Mouse (Mus musculus) brain, embryonic 14.5 days (tissue): ENCODE results near the gene Stk17b.

Experiments used
- CTCF ChIP-seq: fragments of 200-500 bp; IDR thresholded peaks from 2 replicates; pipeline ENCODE4 v1.5.1; 2012; ENCODE audit warnings: inconsistent platforms, mild to moderate bottlenecking, moderate library complexity, borderline replicate concordance; ENCODE audit not compliant: insufficient read depth, insufficient read length; ENCODE audit errors: extremely low read depth
- POLR2A ChIP-seq: fragments of 200-500 bp; IDR thresholded peaks from 2 replicates; pipeline ENCODE4 v1.6.1; 2012; ENCODE audit warnings: mild to moderate bottlenecking, inconsistent platforms, borderline replicate concordance; ENCODE audit not compliant: poor library complexity, insufficient read depth, insufficient read length, severe bottlenecking; ENCODE audit errors: extremely low read depth

- no peak for TF ChIP-seq CTCF
- no peak for TF ChIP-seq POLR2A
Measured at GRCm38 (mm10) chr1:53715966-53716515, 69.0 kb downstream of the Stk17b start.
